Mouse (Mus musculus) liver, adult (tissue): ENCODE data around the gene Filip1l.

ENCODE experiments used
- GATA4 ChIP-seq: IDR thresholded peaks from 2 replicates; pipeline ENCODE4 v1.6.1; 2014; ENCODE audit warnings: mild to moderate bottlenecking, low read length; ENCODE audit not compliant: insufficient replicate concordance

Gene Filip1l

DNA sequence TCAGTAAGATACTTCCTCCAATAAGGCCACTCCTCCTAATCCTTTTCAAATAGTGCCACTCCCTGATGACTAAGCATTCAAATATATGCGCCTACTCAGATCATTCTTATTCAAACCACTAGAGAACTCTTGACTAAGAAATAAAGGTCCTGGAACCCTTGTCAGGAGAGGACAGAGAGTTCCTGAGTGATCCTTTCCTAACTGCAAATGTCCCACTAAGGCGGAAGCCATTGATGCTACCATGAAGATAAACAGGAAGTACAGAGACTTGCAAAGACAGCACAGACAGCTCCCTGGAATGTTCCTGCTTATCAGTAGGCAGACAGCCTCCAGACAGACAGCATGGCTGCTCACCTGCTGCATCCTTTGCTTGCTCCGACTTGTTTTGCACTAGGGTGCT, 190.3 kb downstream of the Filip1l start:
- peak; percentile 41; the same call in 1 of the 2 replicates for TF ChIP-seq GATA4

DNA sequence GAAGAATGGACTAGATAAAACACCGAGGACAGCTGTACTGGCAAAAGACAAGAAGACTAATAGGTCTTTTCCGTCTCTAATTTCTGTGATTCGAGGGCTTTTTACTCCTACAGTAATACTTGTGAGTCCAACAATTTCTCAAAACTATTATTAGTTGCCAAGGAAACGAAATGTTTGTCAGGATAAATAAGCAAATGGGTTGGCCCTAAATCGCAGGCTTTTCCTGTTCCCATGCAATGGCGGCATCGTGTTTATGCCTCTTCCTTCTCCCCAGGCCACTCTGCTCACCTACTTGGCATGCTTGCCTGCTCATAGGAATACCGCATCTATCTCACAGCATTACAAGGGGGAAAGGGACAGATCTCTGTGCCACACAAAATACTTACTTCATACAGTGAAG, 191.5 kb downstream of the Filip1l start:
- TF ChIP-seq GATA4 = 0 out of 2 replicates have a peak, but pooled peaks have one; percentile 7

DNA sequence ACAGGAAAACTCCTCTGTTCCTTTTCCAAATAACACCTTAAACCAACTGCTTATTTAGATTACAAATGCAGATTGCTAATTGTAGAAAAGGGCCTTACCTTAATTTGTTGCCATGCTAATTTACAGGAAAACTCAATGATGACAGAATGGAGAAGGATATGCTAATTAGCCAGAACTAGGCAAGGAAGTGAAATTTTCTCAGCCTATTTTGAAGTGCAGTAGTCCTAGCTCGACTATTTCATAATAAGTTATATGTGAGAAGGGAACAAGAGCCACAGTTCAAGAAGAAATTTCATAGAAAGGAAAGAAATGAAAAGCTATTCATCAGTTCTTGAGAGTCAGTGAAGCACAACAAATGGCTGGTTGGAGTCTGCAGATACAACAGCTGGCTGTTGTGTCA, 193.5 kb downstream of the Filip1l start:
- TF ChIP-seq GATA4 = no peak

DNA sequence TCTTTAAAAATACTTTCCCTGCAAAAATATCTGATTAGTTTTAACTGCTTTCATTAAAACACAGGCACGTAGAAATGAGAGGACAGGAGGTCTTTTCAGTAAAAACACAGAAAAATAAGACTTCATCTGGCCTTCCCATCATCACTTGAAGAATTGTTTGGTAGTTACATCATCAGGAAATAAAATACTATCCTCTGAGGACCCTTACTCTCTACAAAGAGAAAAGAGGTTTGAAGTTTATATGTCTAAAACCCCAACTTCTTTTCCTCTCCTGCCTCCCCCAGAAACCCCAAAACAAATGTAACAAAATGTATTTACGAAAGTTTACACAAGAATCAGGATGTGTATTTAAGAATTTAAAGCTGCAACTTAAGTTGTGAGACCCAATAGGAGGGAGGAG, 195.7 kb downstream of the Filip1l start:
- no peak for TF ChIP-seq GATA4

DNA sequence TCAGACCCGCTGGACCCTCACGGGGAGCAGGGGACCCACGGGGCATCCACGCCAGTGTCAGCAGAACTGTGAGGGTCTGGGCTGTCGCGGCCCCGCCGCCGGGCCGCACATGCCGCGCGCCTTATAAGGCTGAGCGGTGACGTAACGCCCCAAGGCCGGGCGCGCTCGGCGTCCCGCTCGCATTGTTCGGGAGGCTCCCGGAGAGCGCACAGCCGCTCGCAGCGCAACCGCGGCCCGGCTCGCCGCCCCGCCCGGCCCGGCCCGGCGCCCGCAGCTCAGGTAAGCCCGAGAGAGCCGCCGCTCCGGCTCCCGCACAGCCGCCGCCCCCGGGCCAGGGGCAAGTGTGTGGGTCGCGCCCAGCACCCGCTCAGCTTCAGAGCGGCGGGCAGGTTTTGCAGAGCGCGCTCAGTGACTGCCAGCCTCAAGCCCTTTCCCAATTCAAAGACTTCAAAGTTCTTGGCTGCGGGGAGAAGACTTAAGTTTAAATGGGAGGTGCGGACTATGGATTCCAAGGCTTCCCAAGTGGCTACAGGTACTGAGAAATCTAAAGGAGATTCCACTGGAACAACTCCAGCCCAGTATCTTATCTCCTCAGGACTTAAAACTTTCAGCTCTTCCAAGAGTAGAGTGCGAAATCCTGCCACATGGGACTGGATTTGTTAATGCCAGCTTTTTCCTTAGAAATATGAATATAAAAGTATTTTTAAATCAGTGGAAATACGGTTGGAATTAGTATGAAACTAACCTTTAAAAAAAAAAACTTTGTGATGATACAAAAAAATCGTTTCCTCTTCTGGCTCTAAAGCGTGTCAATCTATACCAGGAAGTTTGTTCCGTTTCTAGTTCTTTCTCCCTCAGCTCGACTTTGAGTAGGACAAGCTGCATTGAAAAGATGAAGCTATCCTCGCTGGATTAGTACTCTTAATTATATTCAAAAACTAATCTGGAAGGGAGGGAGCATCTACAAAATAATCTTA, 196.5 kb downstream of the Filip1l start:
- no peak for TF ChIP-seq GATA4

DNA sequence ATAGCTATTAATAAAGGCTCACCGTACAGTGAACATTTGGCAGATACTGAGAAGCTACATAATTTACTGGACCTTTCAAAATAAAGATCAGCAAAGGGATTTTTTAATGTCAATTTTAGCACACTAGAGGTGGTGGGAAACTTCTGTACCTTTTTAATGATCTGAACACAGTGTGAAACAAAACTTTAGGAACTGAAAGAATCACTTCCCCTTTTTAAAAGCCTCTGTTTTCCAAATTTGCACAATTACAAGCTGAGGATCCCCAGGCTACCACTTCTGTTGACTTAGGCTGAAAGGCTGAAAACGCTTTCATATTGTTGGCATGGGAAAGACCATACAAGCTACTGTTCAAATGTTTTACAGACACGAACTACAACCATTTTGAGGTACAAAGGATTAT, 197.2 kb downstream of the Filip1l start:
- no peak for TF ChIP-seq GATA4

DNA sequence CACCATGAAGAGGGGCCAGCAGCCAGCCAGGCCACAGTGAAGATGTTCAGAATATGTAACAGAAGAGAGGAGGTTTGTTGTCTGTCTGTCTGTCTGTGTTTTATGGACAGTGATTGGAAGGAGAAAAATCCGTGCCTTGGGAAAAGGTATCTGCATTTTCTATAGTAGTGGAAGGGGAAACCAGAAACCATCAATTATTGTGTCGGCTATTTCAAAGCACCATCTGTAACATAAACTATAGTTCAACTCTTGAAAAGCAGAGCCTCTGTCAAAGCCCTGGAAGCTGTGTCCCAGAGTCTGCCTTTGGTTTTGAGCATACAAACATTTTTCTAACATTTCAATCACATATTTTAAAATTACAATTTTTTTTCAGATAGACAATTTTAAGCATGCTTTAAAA, 197.9 kb downstream of the Filip1l start:
- TF ChIP-seq GATA4 = no peak

DNA sequence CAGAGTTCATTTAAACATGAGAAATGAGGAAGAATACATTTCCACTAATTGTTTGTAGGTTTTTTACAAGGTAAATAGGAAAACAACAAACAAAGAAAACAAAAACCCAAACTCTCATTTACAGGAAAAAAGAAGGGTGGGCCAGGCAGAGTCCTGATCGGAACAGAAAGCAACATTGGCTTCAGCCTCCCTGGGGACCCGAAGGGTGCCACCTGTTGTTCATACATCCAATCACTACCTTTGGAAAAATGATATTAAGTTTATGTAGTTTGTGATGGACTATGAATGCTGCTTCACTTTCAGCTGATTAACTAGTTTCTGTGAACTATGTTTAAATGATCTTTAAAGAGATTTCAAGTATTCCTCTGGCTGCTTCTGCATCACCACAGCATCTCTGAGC, 198.7 kb downstream of the Filip1l start:
- no peak for TF ChIP-seq GATA4

DNA sequence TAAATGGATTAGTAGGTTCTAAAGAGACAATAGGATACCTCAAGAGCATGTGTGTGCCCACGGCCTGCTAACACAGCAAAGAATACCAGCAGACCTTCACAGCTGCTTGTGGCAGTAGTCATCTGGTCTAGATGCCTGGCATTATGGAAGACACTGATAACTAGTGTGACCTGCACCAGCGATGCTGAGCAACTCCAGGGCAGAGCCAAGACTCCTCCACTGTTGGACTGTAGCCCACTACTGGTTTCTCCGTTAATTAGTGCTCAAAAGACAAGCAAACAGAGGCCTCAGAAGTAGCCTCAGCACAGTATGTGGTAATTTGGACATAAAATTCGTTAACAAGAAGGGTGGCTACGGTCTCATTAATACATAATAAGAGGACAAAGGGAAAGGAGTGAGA, 199.8 kb downstream of the Filip1l start:
- TF ChIP-seq GATA4 = no peak

DNA sequence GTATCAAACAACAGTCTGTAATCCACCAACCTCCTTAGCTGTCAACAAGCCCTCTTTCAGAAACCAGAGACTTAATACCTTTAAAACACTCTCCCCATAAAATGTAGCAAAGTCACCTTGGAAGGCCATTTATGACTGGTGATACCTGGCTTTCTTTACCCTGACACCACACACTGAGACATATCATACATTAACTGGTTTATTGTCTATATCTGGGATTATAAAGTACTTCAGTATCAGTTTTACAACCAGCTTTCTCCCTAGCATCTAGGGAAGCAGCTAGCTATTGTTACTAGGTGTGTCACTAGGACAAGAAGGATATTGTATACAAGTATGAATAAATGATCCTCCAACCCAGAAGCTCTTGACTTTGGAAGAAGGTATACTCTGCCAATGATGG, 200.3 kb downstream of the Filip1l start:
- no peak for TF ChIP-seq GATA4

DNA sequence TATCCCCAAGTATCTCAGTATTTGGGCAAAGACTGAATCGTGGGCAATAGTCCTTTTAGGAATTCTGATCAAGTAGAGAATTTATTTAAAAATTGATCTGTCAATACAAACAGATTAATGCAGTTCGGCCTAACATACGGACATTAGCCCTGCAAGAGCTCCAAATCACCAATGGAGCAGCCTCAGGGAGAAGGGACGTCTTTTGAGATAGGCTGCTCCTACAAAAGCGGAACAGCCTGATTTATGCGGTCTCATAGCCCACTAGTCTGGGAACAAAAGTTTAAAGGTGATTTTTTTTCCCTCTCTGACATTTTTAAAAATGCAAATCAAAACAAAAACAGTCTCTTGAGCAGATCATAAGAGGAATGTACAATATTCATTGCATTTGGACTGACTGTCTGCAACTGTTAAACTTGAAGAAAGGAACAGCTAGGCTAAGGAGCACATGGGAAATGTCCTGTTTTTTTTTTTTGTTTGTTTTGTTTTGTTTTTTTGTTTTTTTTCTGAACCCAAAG, 202.1 kb downstream of the Filip1l start:
- no peak for TF ChIP-seq GATA4

DNA sequence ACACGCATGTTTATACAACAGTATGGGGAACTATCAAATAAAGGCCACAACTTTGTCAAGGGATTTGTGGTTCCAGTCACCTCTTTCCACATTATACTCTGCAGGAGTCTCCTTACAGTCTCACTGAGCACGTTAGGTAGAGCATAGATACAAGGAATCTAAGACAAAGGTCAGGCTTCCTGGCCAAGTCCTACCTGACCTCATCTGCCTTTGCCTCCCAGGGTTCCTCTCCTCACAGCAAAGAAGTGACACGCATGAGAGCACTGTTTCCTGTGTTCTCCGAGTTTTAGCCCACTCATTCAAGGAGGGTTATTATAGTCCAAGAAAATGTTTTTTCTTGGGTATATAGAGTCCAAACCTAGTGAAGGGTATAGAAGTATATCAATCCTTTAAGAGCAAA, 202.8 kb downstream of the Filip1l start:
- no peak for TF ChIP-seq GATA4

DNA sequence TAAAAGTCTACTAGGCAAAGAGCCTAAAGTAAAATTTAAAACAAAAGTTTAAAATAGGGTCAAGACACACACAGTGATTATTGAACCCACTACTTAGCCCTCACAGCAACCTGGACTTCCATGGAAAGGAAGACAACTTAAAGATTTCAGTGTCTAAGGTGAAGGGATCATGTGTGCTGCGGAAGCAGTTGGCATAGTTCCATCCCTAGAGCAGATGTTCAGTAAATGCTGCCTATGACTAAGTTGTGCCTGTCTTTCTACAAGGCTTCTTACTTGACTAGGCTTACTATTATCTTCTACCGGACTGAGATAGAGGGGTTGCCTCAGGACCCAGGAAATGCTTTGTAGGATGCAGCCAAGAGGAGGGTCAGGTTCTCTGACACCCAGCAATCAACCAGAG, 203.4 kb downstream of the Filip1l start:
- no peak for TF ChIP-seq GATA4

DNA sequence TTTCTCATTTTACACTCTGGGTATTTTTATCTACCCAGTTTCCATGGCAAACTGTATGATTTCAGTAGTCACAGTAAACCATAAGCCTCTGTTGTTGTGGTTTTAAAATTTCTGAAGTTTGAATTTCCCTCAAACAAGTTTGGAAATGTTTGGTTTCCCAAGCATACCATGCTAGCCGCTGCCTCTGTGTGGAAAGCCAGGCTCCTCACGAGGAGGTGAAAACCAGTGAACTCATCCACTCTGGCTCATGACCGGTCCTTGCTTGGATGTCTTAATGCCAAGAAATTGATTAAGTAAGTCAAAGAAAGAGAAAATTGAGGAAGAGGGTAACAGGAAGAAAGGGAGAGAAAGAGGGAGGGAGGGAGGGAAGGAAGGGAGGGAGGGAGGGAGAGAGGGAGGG, 205.4 kb downstream of the Filip1l start:
- TF ChIP-seq GATA4 = no peak

DNA sequence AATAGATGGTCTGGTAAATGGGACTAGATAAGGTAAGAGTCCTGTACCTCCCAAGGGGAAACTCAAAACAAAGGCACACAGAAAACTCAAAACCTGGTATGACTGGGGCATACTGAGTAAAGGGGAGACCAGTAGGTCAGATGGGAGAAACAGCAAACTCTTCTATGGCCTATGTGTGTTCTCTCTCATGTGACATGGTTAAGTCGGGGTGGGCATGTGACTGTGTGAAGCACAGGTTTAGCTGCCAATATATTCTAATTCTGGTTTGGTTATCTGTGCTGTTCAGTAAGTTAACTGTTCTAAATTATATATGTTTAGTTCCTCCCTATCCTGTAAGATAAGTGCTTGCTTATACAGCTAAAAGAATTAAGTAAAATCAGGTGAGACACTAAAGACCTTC, 207.3 kb downstream of the Filip1l start:
- TF ChIP-seq GATA4 = no peak

DNA sequence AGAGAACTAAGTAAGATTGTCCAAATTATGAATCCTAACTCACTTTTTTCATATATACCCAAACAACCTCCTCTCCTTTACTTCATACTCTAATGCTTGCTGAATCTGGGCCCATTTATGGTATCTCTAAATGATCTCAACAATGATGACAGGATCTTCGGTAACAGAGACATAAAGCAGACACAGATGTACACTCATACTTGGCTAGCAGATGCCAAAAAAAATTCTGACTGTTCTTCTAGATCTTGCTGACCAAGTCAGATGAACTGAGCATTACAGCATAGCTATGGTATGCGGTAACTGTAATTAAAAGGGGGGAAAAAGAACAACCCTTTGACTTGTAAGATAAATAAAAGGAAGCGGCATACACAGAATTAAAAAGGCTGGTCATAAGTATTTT, 210.6 kb downstream of the Filip1l start:
- TF ChIP-seq GATA4 = no peak

DNA sequence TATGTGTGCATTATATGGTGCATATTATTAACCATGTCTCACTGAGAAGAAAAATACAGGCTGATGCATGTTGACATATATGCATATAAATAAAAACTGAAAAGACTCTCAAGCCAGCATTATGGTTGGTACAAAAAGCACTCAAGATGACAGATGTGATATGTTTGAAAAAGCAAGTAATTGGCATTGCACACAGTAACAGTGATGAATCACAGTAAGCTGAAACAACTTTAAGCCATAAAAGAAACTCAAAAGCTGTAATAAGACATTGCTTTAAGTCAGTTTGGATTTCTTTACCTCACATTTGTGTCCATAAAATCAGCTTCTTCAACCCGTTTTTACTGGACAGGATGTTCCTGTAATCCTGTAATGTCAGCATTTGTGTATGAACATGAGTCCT, 211.9 kb downstream of the Filip1l start:
- no peak for TF ChIP-seq GATA4
